Mouse (Mus musculus): Measurements from ENCODE around the gene Slc35e3. TPM values are rescaled to one million over a fixed set of nuclear protein-coding genes. Genes with fewer than 3 reads are reported as not detected.
"Not testable (repeated sequence)": the region's sequence is repeated elsewhere in the genome, so short reads cannot be mapped to it uniquely, and the experiment has no call there.

Slc35e3 gene
- polyA plus RNA-seq, 1 experiment from 2014 or later = 13.0 TPM

- ATAC-seq (ENCODE audit: insufficient number of reproducible peaks, insufficient read depth, low FRiP score, low read depth) = no peak
These were observed 21.9 kb downstream of the Slc35e3 start for GRCm38 (mm10) chr10:117724136-117724718.

GRCm38 (mm10) chr10:117718161-117719119 is 27.7 kb downstream of the Slc35e3 start:
- Histone ChIP-seq H3K4me2 (replicated peaks; ENCODE audit: low read depth, low read length) (no peak overlapping the region), H3K27me3 (ENCODE audit: control insufficient read depth, insufficient read depth, low read length) (no peaks in the 10 kb centered on the region), H3K27ac (ENCODE audit: low read length) (no peak overlapping the region), H3K9ac (replicated peaks; ENCODE audit: low read depth, low read length) (no peak overlapping the region), H3K4me3 (ENCODE audit: low read depth, low read length) (no peak overlapping the region), H3K4me1 (ENCODE audit: control insufficient read depth, insufficient read depth, low read length) (no peaks in the 10 kb centered on the region), H3K36me3 (ENCODE audit: control insufficient read depth, insufficient read depth, low read length) (no peaks in the 10 kb centered on the region), H3K9me3 (ENCODE audit: control insufficient read depth, low read depth, low read length) (no peaks in the 10 kb centered on the region)
- ATAC-seq (ENCODE audit: insufficient number of reproducible peaks, insufficient read depth, low FRiP score, low read depth) = no peak
- WGBS = 56% methylated on average over 19 of the region's 19 CpGs

More at GRCm38 (mm10) chr10:117724136-117724718, 21.9 kb downstream of the Slc35e3 start:
- Histone ChIP-seq H3K4me2 (replicated peaks; ENCODE audit: low read depth, low read length) (no peak overlapping the region), H3K36me3 (ENCODE audit: control insufficient read depth, insufficient read depth, low read length) (no peaks in the 10 kb centered on the region), H3K27ac (ENCODE audit: low read length) (no peak overlapping the region), H3K27me3 (ENCODE audit: control insufficient read depth, insufficient read depth, low read length) (no peaks in the 10 kb centered on the region), H3K9ac (replicated peaks; ENCODE audit: low read depth, low read length) (no peak overlapping the region), H3K4me3 (ENCODE audit: low read depth, low read length) (no peak overlapping the region), H3K4me1 (ENCODE audit: control insufficient read depth, insufficient read depth, low read length) (no peaks in the 10 kb centered on the region), H3K9me3 (ENCODE audit: control insufficient read depth, low read depth, low read length) (no peaks in the 10 kb centered on the region)
- WGBS = 71% methylated on average over 5 of the region's 5 CpGs

- no peaks in the 10 kb centered on the region for H3K9me3 ChIP-seq (ENCODE audit: control insufficient read depth, low read depth, low read length)
- no peak overlapping the region for H3K27ac ChIP-seq (ENCODE audit: low read length)
- H3K9ac ChIP-seq (replicated peaks; ENCODE audit: low read depth, low read length) = no peak overlapping the region
- H3K36me3 ChIP-seq (ENCODE audit: control insufficient read depth, insufficient read depth, low read length) = no peaks in the 10 kb centered on the region
- H3K4me2 ChIP-seq (replicated peaks; ENCODE audit: low read depth, low read length) = no peak overlapping the region
- no peaks in the 10 kb centered on the region for H3K27me3 ChIP-seq (ENCODE audit: control insufficient read depth, insufficient read depth, low read length)
- no peak; the same call in 1 of the 2 replicates for ATAC-seq (ENCODE audit: insufficient number of reproducible peaks, insufficient read depth, low FRiP score, low read depth)
- 2% methylated on average over 4 of the region's 4 CpGs for WGBS
- no peaks in the 10 kb centered on the region for H3K4me1 ChIP-seq (ENCODE audit: control insufficient read depth, insufficient read depth, low read length)
- no peak overlapping the region for H3K4me3 ChIP-seq (ENCODE audit: low read depth, low read length)
These were observed 28.6 kb downstream of the Slc35e3 start for GRCm38 (mm10) chr10:117717583-117717982.

GRCm38 (mm10) chr10:117716686-117717085 is 29.5 kb downstream of the Slc35e3 start:
- H3K9ac ChIP-seq (replicated peaks; ENCODE audit: low read depth, low read length) = no peak overlapping the region
- H3K4me1 ChIP-seq (ENCODE audit: control insufficient read depth, insufficient read depth, low read length) = no peaks in the 10 kb centered on the region
- H3K27ac ChIP-seq (ENCODE audit: low read length) = no peak overlapping the region
- no peaks in the 10 kb centered on the region for H3K9me3 ChIP-seq (ENCODE audit: control insufficient read depth, low read depth, low read length)
- H3K4me2 ChIP-seq (replicated peaks; ENCODE audit: low read depth, low read length) = no peak overlapping the region
- no peak for ATAC-seq (ENCODE audit: insufficient number of reproducible peaks, insufficient read depth, low FRiP score, low read depth)
- no peaks in the 10 kb centered on the region for H3K27me3 ChIP-seq (ENCODE audit: control insufficient read depth, insufficient read depth, low read length)
- no peak overlapping the region for H3K4me3 ChIP-seq (ENCODE audit: low read depth, low read length)
- WGBS = 88% methylated on average over 3 of the region's 3 CpGs
- H3K36me3 ChIP-seq (ENCODE audit: control insufficient read depth, insufficient read depth, low read length) = no peaks in the 10 kb centered on the region

- not testable (repeated sequence) for H3K4me1 ChIP-seq (ENCODE audit: control insufficient read depth, insufficient read depth, low read length); H3K27ac ChIP-seq (ENCODE audit: low read length); H3K27me3 ChIP-seq (ENCODE audit: control insufficient read depth, insufficient read depth, low read length); H3K9me3 ChIP-seq (ENCODE audit: control insufficient read depth, low read depth, low read length); H3K36me3 ChIP-seq (ENCODE audit: control insufficient read depth, insufficient read depth, low read length); H3K4me2 ChIP-seq (replicated peaks; ENCODE audit: low read depth, low read length); H3K9ac ChIP-seq (replicated peaks; ENCODE audit: low read depth, low read length); ATAC-seq (ENCODE audit: insufficient number of reproducible peaks, insufficient read depth, low FRiP score, low read depth); H3K4me3 ChIP-seq (ENCODE audit: low read depth, low read length)
- 92% methylated on average over 1 of the region's 1 CpGs for WGBS
These were observed 30.5 kb downstream of the Slc35e3 start for GRCm38 (mm10) chr10:117715654-117716053.

- ATAC-seq (ENCODE audit: insufficient number of reproducible peaks, insufficient read depth, low FRiP score, low read depth) = no peak
- WGBS = 69% methylated on average over 4 of the region's 4 CpGs
- no peak overlapping the region for H3K4me2 ChIP-seq (replicated peaks; ENCODE audit: low read depth, low read length)
These were observed 31.2 kb downstream of the Slc35e3 start for GRCm38 (mm10) chr10:117714928-117715500.

GRCm38 (mm10) chr10:117714048-117714545 is 32.1 kb downstream of the Slc35e3 start:
- no peaks in the 10 kb centered on the region for H3K36me3 ChIP-seq (ENCODE audit: control insufficient read depth, insufficient read depth, low read length)
- H3K27me3 ChIP-seq (ENCODE audit: control insufficient read depth, insufficient read depth, low read length) = no peaks in the 10 kb centered on the region
- no peaks in the 10 kb centered on the region for H3K4me1 ChIP-seq (ENCODE audit: control insufficient read depth, insufficient read depth, low read length)
- H3K9ac ChIP-seq (replicated peaks; ENCODE audit: low read depth, low read length) = no peak overlapping the region
- no peak overlapping the region for H3K27ac ChIP-seq (ENCODE audit: low read length)
- no peak overlapping the region for H3K4me3 ChIP-seq (ENCODE audit: low read depth, low read length)
- no peak overlapping the region for H3K4me2 ChIP-seq (replicated peaks; ENCODE audit: low read depth, low read length)
- ATAC-seq (ENCODE audit: insufficient number of reproducible peaks, insufficient read depth, low FRiP score, low read depth) = no peak
- 73% methylated on average over 3 of the region's 3 CpGs for WGBS
- no peaks in the 10 kb centered on the region for H3K9me3 ChIP-seq (ENCODE audit: control insufficient read depth, low read depth, low read length)

More at GRCm38 (mm10) chr10:117714928-117715500, 31.2 kb downstream of the Slc35e3 start:
- no peaks in the 10 kb centered on the region for H3K4me1 ChIP-seq (ENCODE audit: control insufficient read depth, insufficient read depth, low read length)
- H3K9me3 ChIP-seq (ENCODE audit: control insufficient read depth, low read depth, low read length) = no peaks in the 10 kb centered on the region
- H3K36me3 ChIP-seq (ENCODE audit: control insufficient read depth, insufficient read depth, low read length) = no peaks in the 10 kb centered on the region
- H3K27me3 ChIP-seq (ENCODE audit: control insufficient read depth, insufficient read depth, low read length) = no peaks in the 10 kb centered on the region
- H3K4me3 ChIP-seq (ENCODE audit: low read depth, low read length) = no peak overlapping the region
- no peak overlapping the region for H3K9ac ChIP-seq (replicated peaks; ENCODE audit: low read depth, low read length)
- no peak overlapping the region for H3K27ac ChIP-seq (ENCODE audit: low read length)

GRCm38 (mm10) chr10:117713466-117713865 is 32.7 kb downstream of the Slc35e3 start:
- Histone ChIP-seq H3K27ac (ENCODE audit: low read length) (no peak overlapping the region), H3K4me2 (replicated peaks; ENCODE audit: low read depth, low read length) (no peak overlapping the region), H3K27me3 (ENCODE audit: control insufficient read depth, insufficient read depth, low read length) (no peaks in the 10 kb centered on the region), H3K9me3 (ENCODE audit: control insufficient read depth, low read depth, low read length) (no peaks in the 10 kb centered on the region), H3K4me3 (ENCODE audit: low read depth, low read length) (no peak overlapping the region), H3K9ac (replicated peaks; ENCODE audit: low read depth, low read length) (no peak overlapping the region), H3K36me3 (ENCODE audit: control insufficient read depth, insufficient read depth, low read length) (peaks cover 4% of the 10 kb centered on the region; the same call in 1 of the 2 replicates), H3K4me1 (ENCODE audit: control insufficient read depth, insufficient read depth, low read length) (peaks cover 4% of the 10 kb centered on the region; the same call in 1 of the 2 replicates)
- WGBS = 89% methylated on average over 8 of the region's 8 CpGs
- ATAC-seq (ENCODE audit: insufficient number of reproducible peaks, insufficient read depth, low FRiP score, low read depth) = no peak

Data from stomach, embryonic 14.5 days (tissue).